Mouse (Mus musculus) retina, postnatal 7 days (tissue): ENCODE data around the gene Tmem91.
A peak's percentile ranks its signal among the peaks of the same experiment; 100 is the strongest.
"Not testable (repeated sequence)": the region's sequence is repeated elsewhere in the genome, so short reads cannot be mapped to it uniquely, and the experiment has no call there.

Experiments used
- DNase-seq: peaks from one replicate; pipeline ENCODE4 v3.0.0-alpha.2; 2012; ENCODE audit warnings: low read depth, low spot score

Tmem91 gene

DNA sequence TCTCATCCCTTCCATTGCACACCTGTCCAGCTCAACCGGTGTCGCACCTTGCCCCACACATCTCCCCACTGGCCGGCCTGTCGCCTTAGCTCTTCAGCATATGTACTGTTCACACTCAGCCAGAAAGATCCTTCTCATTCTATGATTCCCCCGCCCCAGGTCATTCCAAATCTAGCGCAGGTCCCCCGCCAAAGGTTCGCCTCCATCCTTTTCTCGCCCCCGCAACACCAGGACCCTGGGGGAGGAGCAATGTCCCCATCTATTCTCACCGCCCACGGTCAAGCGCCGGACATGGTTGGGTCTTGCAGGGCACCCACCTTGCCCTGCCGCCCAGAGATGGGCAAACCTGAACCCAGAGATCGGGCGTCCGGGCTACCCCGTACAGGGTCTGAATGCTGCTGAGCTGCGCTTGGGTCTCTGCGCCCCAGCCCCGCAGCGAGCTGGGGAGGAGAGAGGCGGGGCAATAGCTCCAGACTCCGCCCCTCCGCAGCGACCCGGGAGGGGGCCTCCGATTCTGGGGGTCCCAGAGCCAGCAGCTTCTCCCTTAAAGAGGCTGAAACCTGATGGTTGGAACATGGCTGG is at the start of gene Tmem91:
TSS of gene Tmem91 (minus strand) at position 448 of the 582 bp plus-strand sequence.
- no peak for DNase-seq

DNA sequence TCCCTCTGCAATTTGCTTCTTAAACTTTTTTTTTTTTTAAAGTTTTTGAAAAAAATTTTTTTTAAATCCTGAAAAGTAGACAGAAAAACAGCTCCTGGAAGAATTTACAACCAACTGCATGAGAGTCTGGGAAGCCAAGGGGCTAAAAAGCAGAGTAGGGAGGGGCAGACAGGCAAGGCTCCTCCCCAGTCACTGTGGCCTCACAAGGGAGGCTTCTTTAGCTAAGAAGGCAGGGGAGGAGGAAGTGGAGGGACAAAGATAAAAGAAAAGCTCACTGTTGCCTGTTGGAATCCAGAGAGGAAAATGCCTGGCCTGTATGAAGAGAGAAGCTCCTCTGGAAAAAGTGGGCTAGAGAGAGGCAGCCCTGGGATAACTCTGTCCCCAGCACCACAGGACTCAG is 46.8 kb upstream of the Tmem91 start:
- not testable (repeated sequence) for DNase-seq

GRCm38 (mm10) chr7:25720760-25721159 is 45.8 kb upstream of the Tmem91 start:
- DNase-seq = no peak

DNA sequence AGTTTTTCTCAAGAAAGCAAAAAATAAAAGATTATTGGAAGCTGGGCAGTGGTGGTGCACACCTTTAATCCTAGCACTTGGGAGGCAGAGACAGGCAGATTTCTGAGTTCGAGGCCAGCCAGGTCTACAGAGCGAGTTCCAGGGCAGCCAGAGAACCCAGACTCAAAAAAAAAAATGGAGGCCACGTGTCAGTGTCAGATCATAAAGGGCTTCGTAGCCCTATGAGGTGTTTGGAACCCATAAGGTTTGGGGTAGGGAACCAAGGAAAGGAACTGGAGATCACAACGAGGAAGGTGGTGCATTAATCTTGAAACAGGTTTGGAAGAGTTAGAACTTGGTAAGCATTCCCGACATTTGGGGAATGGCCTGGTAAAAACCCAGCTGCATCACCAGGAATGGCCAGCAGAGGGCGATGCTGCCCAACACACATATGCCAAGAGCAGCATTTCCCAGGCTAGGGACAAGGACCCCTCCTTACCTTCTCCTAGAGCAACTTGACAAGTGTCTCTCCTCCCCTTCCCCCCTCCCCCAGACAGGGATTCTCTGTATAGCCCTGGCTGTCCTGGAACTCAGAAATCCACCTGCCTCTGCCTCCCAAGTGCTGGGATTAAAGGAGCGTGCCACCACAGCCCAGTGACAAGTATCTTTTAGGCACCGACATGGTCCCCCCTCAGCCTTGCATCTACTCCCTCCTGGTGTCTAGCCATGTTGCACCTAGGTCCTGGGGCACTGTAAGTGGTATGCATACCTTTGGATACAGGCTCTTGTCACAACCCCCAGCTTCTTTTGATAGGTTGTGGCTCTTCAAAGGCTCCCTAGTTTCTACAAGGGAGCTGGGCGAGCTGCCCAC is 45.0 kb upstream of the Tmem91 start:
- DNase-seq = peak; percentile 56

GRCm38 (mm10) chr7:25718788-25719417 is 43.9 kb upstream of the Tmem91 start, which contains the start of gene Ccdc97:
TSS of gene Ccdc97 (minus strand) at chr7:25719088.
- DNase-seq = peak; percentile 92

DNA sequence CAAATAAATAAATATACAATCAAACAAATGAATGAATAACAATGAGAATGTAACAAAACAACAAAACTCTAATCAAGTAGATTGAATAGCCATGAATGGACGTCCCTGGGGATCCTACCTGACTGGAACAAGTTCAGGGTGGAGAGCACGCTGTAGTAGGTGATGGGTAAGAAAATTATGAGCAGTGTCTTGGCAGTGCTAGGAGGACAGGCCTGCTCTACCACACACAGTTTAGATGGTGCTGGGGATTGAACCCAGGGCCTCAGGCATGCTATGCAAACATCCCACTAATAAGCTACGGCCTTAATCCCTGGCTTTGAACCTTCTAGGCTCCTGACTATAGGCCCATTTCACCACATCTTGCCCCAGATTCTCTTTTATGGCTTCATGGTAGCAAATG is 42.5 kb upstream of the Tmem91 start:
- DNase-seq = no peak

- DNase-seq = no peak
These were observed 40.8 kb upstream of the Tmem91 start for GRCm38 (mm10) chr7:25715731-25716271.

DNA sequence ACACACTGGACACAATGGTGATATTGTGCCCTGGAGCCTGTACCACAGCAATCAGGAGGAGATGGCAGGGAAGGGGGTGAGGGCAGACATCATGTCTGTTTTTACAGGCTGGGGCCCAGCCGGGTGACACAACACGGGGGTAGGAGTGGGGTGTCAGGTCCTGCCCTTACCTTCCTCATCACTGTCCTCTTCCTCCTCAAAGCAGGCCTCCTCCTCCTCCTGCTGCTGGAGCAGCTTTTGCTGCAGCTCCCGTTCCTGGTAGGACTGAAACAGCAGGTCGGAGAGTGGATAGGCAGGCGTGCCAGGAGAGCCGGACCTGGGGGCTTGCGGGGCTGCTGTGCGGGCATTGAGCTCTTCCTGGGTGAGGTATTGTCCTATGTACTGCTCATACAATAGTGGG is 39.6 kb upstream of the Tmem91 start:
- DNase-seq = no peak

- DNase-seq = no peak
These were observed 37.8 kb upstream of the Tmem91 start for GRCm38 (mm10) chr7:25712801-25713200.

DNA sequence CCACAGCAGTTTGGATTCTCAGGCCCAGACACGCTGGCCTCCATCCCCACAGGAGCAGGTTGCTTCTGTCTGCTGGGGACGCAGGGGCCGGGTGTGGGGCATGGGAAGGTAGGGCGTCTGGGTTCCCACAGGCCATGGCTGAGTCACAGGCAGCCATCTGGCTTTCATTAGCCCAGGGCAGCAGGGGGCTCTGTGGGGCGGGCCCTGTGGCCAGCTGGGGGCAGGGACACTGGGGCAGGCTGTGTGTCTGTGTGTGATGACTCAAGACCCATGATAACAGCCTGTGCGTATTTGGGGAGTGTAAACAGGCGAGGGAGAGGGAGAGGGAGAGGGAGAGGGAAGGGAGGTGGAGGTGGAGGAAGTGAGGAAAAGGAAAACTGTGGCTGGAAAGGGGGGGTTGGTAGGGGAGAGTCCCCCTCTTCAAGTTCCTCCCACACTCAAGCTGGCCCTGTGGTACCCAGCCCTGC is 36.8 kb upstream of the Tmem91 start:
- no peak for DNase-seq

DNA sequence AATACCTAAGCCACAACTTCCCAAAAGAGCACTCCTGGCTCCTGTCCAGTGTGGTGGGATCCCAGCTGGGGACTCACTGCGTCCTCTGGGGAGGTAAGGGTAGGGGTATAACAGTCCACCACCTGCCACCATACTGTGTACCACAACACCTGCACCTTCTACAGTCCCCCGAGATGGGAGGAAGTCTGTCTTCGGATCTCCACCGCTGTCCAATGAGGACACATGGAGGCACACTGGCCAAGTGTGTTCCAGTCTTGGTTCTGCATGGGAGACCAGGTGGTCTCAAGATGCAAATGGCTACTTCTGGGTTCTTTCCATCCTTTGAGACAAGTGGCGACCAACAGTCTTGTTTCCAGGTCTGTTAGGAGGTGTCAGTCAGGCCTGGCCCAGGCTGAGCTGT is 36.2 kb upstream of the Tmem91 start:
- DNase-seq = no peak

DNA sequence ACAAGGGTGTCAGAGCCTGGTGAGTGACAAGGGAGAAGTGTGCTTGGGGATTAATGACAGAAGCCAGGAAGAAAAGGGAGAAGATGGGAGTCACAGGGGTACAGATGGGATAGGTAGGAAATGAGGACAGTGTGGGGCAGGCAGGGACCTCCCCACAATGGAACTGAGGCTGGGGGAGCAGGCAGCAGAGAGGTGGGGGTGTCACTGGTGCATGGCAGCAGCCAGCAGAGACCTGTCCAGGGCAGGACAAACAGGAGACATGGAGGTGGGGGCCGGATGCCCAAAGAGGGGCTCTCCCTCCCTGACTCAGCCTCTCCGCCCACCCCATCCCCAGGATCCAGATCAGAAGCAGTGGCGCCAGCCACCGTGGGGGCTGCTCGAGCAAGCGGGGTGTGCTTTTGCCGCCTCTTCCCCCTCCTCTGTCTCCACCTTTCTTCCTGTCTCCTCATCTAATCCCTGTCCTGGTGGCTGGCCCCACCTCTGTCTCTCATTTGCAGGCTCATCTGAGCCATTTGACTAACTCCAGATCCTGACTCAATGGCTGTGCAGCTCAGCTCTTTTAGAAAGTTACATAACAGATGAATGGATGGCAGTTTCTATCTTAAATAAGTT is 35.7 kb upstream of the Tmem91 start:
- DNase-seq = no peak

DNA sequence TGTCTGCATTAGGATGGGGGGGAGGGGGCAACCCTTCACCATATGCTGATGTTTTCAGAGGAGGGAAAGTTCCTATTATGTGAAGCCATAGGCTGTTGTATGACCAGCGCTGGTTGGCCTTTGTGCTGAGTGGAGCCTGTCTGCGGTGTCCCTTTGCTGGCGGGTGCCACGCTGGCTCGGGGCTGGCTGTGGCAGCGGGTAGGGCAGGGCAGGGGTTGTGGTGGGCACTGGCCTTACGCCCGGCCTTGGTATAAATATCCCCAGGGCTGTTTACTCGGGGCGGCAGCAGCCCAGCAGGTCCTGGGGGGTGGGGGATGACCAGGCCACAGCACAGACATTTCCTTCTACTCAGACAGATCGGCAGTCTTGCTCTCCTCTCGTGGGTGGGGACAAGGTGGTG is 35.0 kb upstream of the Tmem91 start:
- DNase-seq = no peak

GRCm38 (mm10) chr7:25707581-25708292 is 32.8 kb upstream of the Tmem91 start:
- no peak for DNase-seq

DNA sequence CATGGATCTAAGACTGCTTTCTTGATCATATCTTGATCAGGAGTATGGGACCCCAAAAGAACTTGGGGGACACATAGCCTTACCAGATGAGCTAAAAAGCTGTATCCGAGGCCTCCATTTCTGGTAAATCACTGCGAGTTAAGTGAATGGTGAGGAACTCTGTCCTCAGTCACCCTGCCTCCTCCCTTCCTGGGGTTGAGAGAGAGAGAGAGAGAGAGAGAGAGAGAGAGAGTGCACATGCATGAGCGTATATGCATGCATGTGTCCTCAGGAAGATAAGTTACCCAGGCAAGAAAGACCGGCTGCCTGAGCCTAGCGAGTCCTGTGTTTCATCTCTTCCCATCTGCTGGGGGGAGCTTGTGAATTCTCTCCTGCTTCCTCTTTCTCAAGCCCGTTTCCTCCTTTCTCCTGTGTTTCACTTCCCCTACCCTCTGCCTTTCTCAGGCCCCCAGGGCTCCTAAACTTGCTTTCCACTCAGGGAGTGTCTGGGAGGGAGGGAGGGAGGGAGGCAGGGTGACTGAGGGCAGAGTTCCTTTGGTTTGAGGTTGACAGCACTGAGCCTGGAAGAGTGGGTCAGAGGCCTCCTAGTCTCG is 31.7 kb upstream of the Tmem91 start:
- no peak for DNase-seq

DNA sequence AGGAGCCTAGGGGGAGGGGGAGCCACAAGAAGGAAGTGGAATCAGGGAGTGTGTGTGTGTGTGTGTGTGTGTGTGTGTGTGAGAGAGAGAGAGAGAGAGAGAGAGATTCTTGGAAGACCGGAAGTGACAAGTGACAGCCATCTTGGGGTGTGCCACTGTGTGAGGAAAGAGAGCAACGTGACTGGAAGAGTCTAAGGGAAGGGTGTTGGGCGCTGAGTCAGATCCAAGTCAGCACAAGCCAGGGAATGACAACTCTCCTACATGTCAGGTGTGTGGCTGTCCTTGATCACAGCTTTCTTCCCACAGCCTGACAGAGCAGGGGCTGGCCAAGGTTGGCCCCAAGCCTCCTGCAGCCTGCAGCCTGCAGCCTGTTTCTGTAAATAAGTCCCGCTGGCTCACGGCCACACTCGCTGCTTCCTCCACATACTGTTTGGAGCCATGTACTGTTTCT is 30.9 kb upstream of the Tmem91 start:
- DNase-seq = no peak

- DNase-seq = no peak
These were observed 29.9 kb upstream of the Tmem91 start for GRCm38 (mm10) chr7:25704716-25705364.

- no peak for DNase-seq
These were observed 29.0 kb upstream of the Tmem91 start for GRCm38 (mm10) chr7:25703793-25704494.

DNA sequence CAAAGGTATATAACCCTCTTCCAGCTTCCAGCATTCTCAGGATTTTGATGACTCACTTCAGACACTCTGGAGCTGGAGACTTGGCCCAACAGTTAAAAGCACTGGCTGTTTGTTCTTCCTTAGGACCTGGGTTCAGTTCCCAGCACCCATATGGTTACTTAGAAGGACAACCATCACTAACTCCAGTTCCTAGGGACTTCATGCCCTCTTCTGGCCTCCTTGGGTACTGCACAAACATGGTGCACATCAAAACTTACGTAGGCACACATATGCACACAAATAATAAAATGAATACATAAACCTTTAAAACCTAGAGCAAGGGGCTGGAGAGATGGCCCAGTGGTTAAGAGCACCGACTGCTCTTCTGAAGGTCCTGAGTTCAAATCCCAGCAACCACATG is 27.4 kb upstream of the Tmem91 start:
- DNase-seq = no peak

- DNase-seq = no peak
These were observed 25.8 kb upstream of the Tmem91 start for GRCm38 (mm10) chr7:25700732-25701131.
